8 mouse cellular contexts compared by ENCODE assay signal in genomic region chr3:30968531-30969092, GRCm38 (mm10). TPM values are rescaled to one million over a fixed set of nuclear protein-coding genes. Genes with fewer than 3 reads are reported as not detected.
A peak's percentile ranks its signal among the peaks of the same experiment; 100 is the strongest.
DNase-seq lines count a peak whose midpoint lies in the region; ATAC-seq lines count a peak whose summit lies in the region.

No protein-coding gene starts in this region.

- peak overlapping the region; percentile 72 for H3K27ac ChIP-seq in forebrain, embryonic 14.5 days (ENCODE audit: low read depth, low read length)
- peak overlapping the region; percentile 92 for H3K27ac ChIP-seq in lung, embryonic 15.5 days

- peak overlapping the region; percentile 91 for H3K9ac ChIP-seq in forebrain, embryonic 14.5 days (ENCODE audit: low read length)
- peak overlapping the region; percentile 92 for H3K9ac ChIP-seq in lung, embryonic 15.5 days

- peak overlapping the region; percentile 96 for H3K4me3 ChIP-seq in forebrain, embryonic 14.5 days (ENCODE audit: low read depth, low read length)
- H3K4me3 ChIP-seq in lung, embryonic 15.5 days: peak overlapping the region; percentile 99

- H3K9me3 ChIP-seq in forebrain, embryonic 14.5 days (replicated peaks; ENCODE audit: control insufficient read depth, low read length): no peaks in the 10 kb centered on the region
- no peaks in the 10 kb centered on the region for H3K9me3 ChIP-seq in lung, embryonic 15.5 days

- no peaks in the 10 kb centered on the region for H3K27me3 ChIP-seq in forebrain, embryonic 14.5 days (replicated peaks; ENCODE audit: control insufficient read depth, insufficient read depth, low read length)
- H3K27me3 ChIP-seq in lung, embryonic 15.5 days: no peaks in the 10 kb centered on the region

- H3K4me2 ChIP-seq in forebrain, embryonic 14.5 days (ENCODE audit: low read length): peak overlapping the region; percentile 71
- peak overlapping the region; percentile 71 for H3K4me2 ChIP-seq in lung, embryonic 15.5 days

- WGBS in forebrain, embryonic 14.5 days: under 1% methylated on average over 54 of the region's 54 CpGs
- WGBS in lung, embryonic 15.5 days: under 1% methylated on average over 53 of the region's 54 CpGs

- ATAC-seq in forebrain, embryonic 14.5 days: peak; percentile 79
- peak; percentile 71 for ATAC-seq in lung, embryonic 15.5 days (ENCODE audit: borderline replicate concordance, extremely low read depth, low FRiP score, low TSS enrichment)
- peak; percentile 56 for ATAC-seq in neutrophil, adult 5-6 weeks (ENCODE audit: extremely low read depth, insufficient number of reproducible peaks, low FRiP score, poor library complexity, severe bottlenecking)

- DNase-seq in MEL-GATA-1-ER (ENCODE audit: extremely low read depth, low read depth): peak; percentile 45
- DNase-seq in cerebellum, adult 11 months: peak; percentile 29
- DNase-seq in forebrain, embryonic 14.5 days (ENCODE audit: low spot score): peak; percentile 62
- DNase-seq in heart, postnatal 25 days (ENCODE audit: low spot score): peak; percentile 9
- peak; percentile 20 to 41 for DNase-seq in layer of hippocampus, adult 18-20 months (ENCODE audit: low spot score in 2 of 2)
- DNase-seq in thymus, postnatal 0 days (ENCODE audit: low spot score): peak; percentile 66

- peaks cover 21% of the 10 kb centered on the region for H3K36me3 ChIP-seq in forebrain, embryonic 14.5 days (ENCODE audit: control insufficient read depth, insufficient read depth, low read length)
- peaks cover 21% of the 10 kb centered on the region for H3K36me3 ChIP-seq in lung, embryonic 15.5 days

- intact Hi-C loops in heart, postnatal 25 days (cut with DNase I): loop anchor here (5.0 kb wide), 3 partner anchors 56 to 176 kb away; partner anchors contain the start of genes Sec62 and Skil

- H3K4me1 ChIP-seq in forebrain, embryonic 14.5 days (ENCODE audit: control insufficient read depth, insufficient read depth, low read length): peaks cover 5% of the 10 kb centered on the region
- H3K4me1 ChIP-seq in lung, embryonic 15.5 days: peaks cover 13% of the 10 kb centered on the region

RNA-seq across cellular contexts. Expression of gene Phc3, which starts 0.6 kb away (rescaled TPM):
- polyA plus RNA-seq in forebrain, embryonic 14.5 days (2014; fragmentation: Nextera tagmentation; extraction: Ambion mirVana): 4.8 and 5.7 TPM in 2 replicates
- 10 to 100 TPM; 15.0 to 18.2 TPM for total RNA-seq in heart, postnatal 25 days (2021)
- 10 to 100 TPM; 38.7 TPM for total RNA-seq in layer of hippocampus, adult 18-20 months (2021)
- 6.1 and 7.3 TPM in 2 replicates for polyA plus RNA-seq in lung, embryonic 15.5 days (2015; fragmentation: Nextera tagmentation; extraction: Ambion mirVana)
- total RNA-seq in neutrophil, adult 5-6 weeks (2017): 47.1 and 47.6 TPM in 2 replicates
- 4.0 and 5.3 TPM in 2 replicates for polyA plus RNA-seq in thymus, postnatal 0 days (2015; fragmentation: Nextera tagmentation; extraction: Ambion mirVana)

RNA-seq across cellular contexts. Expression of gene Prkci, which starts 26.9 kb away (rescaled TPM):
- polyA plus RNA-seq in forebrain, embryonic 14.5 days (2014; fragmentation: Nextera tagmentation; extraction: Ambion mirVana): 24.8 and 25.8 TPM in 2 replicates
- total RNA-seq in heart, postnatal 25 days (2021): 10 to 100 TPM; 13.4 to 18.5 TPM
- total RNA-seq in layer of hippocampus, adult 18-20 months (2021): 10 to 100 TPM; 56.7 to 65.8 TPM
- polyA plus RNA-seq in lung, embryonic 15.5 days (2015; fragmentation: Nextera tagmentation; extraction: Ambion mirVana): 53.0 and 53.9 TPM in 2 replicates
- total RNA-seq in neutrophil, adult 5-6 weeks (2017): 10.9 and 14.2 TPM in 2 replicates
- 15.0 and 15.9 TPM in 2 replicates for polyA plus RNA-seq in thymus, postnatal 0 days (2015; fragmentation: Nextera tagmentation; extraction: Ambion mirVana)

Comparison
In these comparisons a context has a peak if more than half of its experiments do, and no peak if none do; other contexts are left out.
1. Peak in every context shown above with its lines: DNase-seq, ATAC-seq, H3K4me3 ChIP-seq and H3K27ac ChIP-seq.
2. DNase-seq: peak in every context shown above with its lines; median percentile 66 in thymus, postnatal 0 days; 62 in forebrain, embryonic 14.5 days; 45 in MEL-GATA-1-ER; 30 in layer of hippocampus, adult 18-20 months; 29 in cerebellum, adult 11 months; 9 in heart, postnatal 25 days.